Mouse (Mus musculus): ENCODE data around the gene Rassf1.
"Not testable (repeated sequence)": the region's sequence is repeated elsewhere in the genome, so short reads cannot be mapped to it uniquely, and the experiment has no call there.

Gene Rassf1

DNA sequence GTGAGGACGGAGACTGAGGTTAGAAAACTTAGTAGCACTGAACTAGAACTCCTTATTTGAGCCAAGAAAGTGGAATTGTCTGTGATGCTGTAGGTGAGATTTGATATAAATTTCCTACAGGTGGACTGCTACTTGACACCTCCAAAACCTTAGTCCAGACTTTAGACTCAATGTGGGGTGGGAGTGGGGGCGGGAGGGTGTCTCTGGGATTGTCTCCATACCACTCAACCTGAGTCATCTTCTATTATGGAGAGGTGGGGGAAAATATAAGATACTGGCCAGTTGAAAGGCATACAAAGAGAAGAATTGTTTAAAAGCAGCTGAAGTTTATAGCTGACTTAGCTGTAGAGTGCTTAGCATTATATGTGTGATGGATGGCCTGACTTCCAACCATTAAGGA is 4.3 kb downstream of the Rassf1 start:
- DNase-seq (ENCODE audit: low read depth, low spot score), result no peak

- no peak for DNase-seq (ENCODE audit: low read depth, low spot score)
Measured at GRCm38 (mm10) chr9:107556346-107556745, 5.0 kb downstream of the Rassf1 start.

DNA sequence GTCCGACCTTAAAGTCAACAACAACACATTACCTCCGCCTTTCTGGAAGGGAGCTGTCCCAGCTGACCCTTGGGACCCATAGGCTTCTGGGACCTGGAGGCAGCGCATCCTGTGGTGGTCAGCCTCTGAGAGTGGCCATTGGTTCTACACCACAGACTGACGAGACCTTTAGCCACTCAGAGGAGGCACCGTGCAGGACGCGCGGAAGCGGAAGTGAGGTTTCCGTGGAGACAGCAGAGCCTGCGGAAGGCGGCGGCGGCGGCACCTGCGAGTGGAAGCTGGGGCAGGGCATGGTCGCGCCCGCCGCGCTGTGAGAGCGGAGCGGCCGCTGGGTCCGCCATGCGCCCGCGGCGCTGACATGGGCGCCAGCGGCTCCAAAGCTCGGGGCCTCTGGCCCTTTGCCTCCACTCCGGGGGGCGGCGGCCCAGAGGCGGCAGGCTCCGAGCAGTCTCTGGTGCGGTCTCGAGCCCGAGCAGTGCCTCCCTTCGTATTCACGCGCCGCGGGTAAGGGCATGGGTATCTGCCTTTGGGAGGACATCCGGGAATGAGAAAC is 11.8 kb downstream of the Rassf1 start, which contains the start of gene Tusc2:
Tusc2 (plus strand) TSS at position 227 of the 553 bp plus-strand sequence.
- peak; percentile 94 for DNase-seq (ENCODE audit: low read depth, low spot score)

DNA sequence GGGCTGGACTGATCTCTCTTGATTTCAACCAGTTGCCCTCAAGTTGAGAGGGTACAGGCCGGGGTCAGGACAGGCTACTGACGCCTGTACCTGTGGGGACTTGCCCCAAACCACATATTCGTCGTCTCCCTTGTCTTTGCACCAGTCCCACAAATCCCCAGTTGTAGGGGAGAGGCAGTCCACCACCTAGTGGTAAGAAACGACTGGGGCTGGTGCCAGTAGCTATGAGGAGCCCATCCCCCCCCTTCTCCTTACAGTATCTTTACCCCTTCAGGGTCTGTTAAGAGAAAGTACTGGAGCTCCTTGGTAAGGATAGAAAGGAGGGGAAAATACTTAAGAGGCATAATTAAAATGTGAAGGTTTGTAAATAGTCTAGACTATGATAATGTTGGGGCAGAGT is 14.2 kb downstream of the Rassf1 start:
- DNase-seq (ENCODE audit: low read depth, low spot score), result not testable (repeated sequence)

DNA sequence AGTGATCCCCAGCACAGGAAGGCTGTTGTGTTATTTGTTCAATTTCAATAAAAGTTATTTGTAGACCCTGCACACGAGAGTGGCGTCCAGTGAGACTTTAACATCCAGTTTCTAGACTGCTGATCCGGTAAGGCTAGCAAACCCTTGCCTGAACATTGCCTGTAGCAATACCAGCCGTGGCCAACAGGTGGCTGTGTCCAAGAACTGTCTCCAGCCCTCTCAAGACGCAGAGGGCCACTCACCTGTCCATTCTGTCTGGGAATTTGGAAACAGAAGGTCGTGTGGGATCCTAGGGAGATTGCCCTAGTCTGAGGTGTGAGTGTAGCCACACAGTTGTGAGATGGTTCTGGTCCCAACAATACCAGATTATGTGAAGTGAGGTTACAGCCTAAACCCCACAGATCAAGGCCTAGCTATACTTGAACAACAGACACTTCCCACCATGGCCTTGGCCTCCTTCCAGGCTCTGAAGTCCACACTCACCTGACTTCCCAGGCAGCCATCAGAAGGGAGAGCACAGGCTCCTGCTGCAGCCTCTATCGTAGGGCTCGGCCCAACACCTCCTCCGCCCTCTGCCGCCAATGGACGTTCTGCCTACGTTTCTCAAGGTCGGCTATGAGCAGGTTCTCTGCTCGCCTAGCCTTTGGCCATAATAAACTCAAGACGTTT is 14.8 kb downstream of the Rassf1 start:
- DNase-seq (ENCODE audit: low read depth, low spot score), result peak; percentile 85

DNA sequence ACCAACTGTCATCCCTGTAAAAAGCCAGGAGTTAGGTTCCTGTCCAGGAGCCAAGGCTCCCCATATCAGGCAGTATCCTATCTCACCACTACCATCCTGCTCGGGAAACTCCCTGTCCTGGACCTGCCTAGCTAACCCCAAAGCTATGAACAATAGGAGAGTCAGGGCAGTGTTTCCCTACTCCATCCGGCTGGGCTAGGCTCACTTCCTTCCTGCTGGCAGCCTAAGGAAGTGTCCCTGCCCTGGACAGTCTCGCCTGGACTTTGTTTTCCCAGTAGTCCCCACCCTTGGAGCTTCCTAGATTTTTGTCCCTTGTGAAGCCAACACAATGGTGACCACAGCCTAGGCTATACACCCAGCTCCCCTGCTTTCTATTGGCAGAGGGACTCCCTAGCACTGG is 15.5 kb downstream of the Rassf1 start:
- DNase-seq (ENCODE audit: low read depth, low spot score), result no peak

GRCm38 (mm10) chr9:107567702-107568319 is 16.5 kb downstream of the Rassf1 start, which contains the start of gene Hyal2:
Hyal2 (plus strand) TSS chr9:107567945.
- DNase-seq (ENCODE audit: low read depth, low spot score), result no peak

- peak; percentile 88 for DNase-seq (ENCODE audit: low read depth, low spot score)
Measured at GRCm38 (mm10) chr9:107568331-107569261, 17.2 kb downstream of the Rassf1 start.

GRCm38 (mm10) chr9:107569270-107569669 is 17.9 kb downstream of the Rassf1 start:
- no peak for DNase-seq (ENCODE audit: low read depth, low spot score)

DNA sequence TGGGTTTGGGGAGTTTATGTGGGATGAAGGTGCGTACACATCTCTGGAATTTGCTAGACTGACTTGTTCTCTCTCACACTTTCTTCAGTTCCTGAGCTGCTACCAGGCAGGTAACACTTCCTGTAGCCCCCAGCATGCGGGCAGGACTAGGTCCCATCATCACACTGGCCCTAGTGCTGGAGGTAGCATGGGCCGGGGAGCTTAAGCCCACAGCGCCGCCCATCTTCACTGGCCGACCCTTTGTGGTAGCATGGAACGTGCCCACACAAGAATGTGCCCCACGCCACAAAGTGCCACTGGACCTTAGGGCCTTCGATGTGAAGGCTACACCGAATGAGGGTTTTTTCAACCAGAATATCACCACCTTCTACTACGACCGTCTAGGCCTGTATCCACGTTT is 18.7 kb downstream of the Rassf1 start:
- no peak for DNase-seq (ENCODE audit: low read depth, low spot score)

DNA sequence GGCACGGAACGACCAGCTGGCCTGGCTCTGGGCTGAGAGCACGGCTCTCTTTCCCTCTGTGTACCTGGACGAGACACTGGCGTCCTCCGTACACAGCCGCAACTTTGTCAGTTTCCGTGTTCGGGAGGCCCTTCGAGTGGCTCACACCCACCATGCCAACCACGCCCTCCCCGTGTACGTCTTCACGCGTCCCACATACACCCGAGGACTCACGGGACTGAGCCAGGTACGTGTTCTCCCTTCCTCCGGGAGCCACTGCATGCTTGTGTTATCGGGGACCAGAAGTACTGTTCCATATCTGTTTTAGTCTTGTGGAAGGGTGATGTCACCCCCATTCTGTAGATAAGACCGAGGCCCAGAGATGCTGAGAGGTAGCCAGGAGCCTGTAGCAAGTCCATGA is 19.5 kb downstream of the Rassf1 start:
- no peak for DNase-seq (ENCODE audit: low read depth, low spot score)

- DNase-seq (ENCODE audit: low read depth, low spot score), result no peak
Measured at GRCm38 (mm10) chr9:107571534-107572326, 20.4 kb downstream of the Rassf1 start.

DNA sequence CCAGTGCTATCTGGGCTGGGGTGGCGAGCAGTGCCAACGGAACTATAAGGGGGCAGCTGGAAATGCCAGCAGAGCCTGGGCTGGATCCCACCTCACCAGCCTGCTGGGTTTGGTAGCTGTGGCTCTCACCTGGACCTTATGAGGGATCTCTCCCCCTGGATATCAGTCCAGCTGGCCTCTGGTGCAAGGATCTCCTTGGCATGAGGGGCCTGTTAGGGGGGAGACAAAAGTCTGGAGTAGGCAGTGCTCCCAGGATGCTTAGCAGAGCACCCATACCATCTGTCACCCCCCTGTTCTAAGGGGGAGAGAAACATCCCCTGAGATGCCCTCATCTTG is 20.9 kb downstream of the Rassf1 start:
- DNase-seq (ENCODE audit: low read depth, low spot score), result no peak

DNA sequence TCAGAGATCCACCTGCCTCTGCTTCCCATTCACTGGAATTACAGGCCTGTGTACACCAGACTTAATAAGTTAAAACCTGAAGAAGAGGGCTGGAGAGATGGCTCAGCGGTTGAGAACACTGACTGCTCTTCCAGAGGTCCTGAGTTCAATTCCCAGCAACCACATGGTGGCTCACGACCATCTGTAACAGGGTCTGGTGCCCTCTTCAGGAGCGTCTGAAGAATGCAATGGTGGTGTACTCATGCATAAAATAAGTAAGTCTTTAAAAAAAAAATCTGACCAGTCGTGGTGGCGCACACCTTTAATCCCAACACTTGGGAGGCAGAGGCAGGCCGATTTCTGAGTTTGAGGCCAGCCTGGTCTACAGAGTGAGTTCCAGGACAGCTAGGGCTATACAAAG is 22.4 kb downstream of the Rassf1 start:
- DNase-seq (ENCODE audit: low read depth, low spot score), result not testable (repeated sequence)

- no peak for DNase-seq (ENCODE audit: low read depth, low spot score)
Measured at GRCm38 (mm10) chr9:107575579-107576356, 24.4 kb downstream of the Rassf1 start.

DNA sequence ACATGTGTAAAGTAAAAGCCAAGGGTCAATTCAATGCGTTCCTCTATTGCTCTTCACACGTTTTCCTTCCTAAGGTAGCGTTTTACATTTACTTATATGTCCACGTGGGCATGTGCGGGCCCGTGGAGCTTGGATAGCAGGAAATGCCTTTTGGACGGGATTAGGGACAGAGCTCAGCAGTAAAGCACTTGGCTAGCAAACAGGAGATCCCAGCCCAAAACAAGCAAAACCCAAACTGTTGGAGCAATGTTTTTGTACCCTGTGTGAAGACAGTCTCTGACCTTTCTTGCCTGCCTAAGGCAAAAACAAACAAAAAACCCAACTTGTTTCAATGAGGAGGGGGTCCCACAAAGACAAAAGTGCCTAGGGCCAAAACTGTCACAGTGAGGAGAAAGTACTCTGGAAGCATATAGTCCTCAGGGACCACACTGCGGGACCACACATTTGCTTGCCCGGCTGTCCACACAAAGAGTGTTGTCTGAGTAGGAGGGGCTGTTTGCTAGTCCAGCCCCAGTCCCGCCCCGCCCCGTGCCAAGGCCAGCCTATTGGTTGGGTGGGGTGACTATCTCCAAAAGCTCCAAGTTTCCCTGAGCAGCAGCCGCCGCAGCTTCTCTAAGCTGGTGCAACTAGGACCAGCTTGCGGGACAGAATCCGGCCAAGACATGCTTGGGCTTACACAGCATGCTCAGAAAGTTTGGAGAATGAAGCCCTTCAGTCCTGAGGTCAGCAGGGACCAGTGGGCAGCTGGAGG is 25.2 kb downstream of the Rassf1 start, which contains the start of gene Hyal1:
Hyal1 (plus strand) TSS at position 571 of the 751 bp plus-strand sequence.
- DNase-seq (ENCODE audit: low read depth, low spot score), result no peak

DNA sequence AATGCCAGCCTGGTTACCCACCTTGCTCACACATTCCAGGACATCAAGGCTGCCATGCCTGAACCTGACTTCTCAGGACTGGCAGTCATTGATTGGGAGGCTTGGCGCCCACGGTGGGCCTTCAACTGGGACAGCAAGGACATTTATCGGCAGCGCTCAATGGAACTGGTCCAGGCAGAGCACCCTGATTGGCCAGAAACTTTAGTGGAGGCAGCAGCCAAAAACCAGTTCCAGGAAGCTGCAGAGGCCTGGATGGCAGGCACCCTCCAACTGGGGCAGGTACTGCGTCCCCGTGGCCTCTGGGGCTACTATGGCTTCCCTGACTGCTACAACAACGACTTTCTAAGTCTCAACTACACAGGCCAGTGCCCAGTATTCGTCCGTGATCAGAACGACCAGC is 26.5 kb downstream of the Rassf1 start:
- DNase-seq (ENCODE audit: low read depth, low spot score), result no peak

GRCm38 (mm10) chr9:107578587-107578986 is 27.2 kb downstream of the Rassf1 start, which contains the start of gene Naa80:
Naa80 (plus strand) TSS chr9:107578887.
- DNase-seq (ENCODE audit: low read depth, low spot score), result no peak

Measured in CD4-positive, CD25-positive, alpha-beta regulatory T cell, adult 2 months (primary cell).